Mouse (Mus musculus) liver, postnatal 0 days (tissue): Measurements from ENCODE around the gene Degs2.

Experiments
- CTCF ChIP-seq: sonication (generic); IDR thresholded peaks from 2 replicates; pipeline ENCODE4 v1.5.1; 2016; ENCODE audit warnings: antibody characterized with exemption, low read depth
- EP300 ChIP-seq: IDR thresholded peaks from 2 replicates; pipeline ENCODE4 v1.6.1; 2016; ENCODE audit warnings: antibody characterized with exemption, low read depth, mild to moderate bottlenecking

DNA sequence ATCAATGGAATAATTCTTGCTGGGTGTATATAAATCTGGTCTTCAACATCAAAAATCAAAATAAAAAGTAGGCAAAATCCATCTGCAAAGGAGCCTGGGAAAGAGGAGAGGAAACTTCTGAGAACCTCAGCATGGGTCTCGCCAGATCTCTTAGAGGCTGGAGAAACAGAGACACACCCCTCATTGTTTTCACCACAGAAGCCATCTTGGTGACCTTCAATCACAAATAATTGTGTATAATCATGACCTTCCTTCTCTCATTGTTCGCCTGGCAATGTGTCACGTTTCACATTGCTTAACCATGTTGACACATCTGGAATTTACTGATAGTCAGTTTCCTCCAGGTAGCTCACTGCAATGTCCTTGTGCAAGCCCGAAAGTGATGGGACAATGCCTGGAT lies 10.4 kb upstream of the Degs2 start:
- TF ChIP-seq CTCF (no peak), EP300 (no peak)
